Mouse (Mus musculus) neural tube, embryonic 11.5 days (tissue): ENCODE results near the gene Gan. TPM values are rescaled to one million over a fixed set of nuclear protein-coding genes. Genes with fewer than 3 reads are reported as not detected.

Source experiments
- ATAC-seq: fragments of 200-750 bp; cut with Nextera tagmentation; 2 replicates; pipeline ENCODE4 v1.8.0; 2017; ENCODE audit warnings: moderate number of reproducible peaks, mild to moderate bottlenecking, moderate TSS enrichment, moderate library complexity; ENCODE audit not compliant: insufficient read depth, low FRiP score, low TSS enrichment
- DNase-seq: peaks from one replicate; pipeline ENCODE4 v3.0.0-alpha.2; 2015; ENCODE audit warnings: low spot score
- H3K27ac ChIP-seq: fragments of 300-500 bp; sonication (generic); 2 replicates; pipeline ENCODE4 v1.5.1; 2014; ENCODE audit warnings: low read depth, mild to moderate bottlenecking, low read length
- H3K27me3 ChIP-seq: fragments of 300-500 bp; sonication (generic); 2 replicates; pipeline ENCODE4 v1.6.1; 2014; ENCODE audit warnings: mild to moderate bottlenecking, low read length, mixed read lengths; ENCODE audit not compliant: control insufficient read depth, insufficient read depth
- H3K36me3 ChIP-seq: fragments of 300-500 bp; sonication (generic); 2 replicates; pipeline ENCODE4 v1.6.1; 2014; ENCODE audit warnings: mild to moderate bottlenecking, low read length, moderate library complexity, mixed read lengths; ENCODE audit not compliant: control insufficient read depth, insufficient read depth
- H3K4me1 ChIP-seq: fragments of 300-500 bp; sonication (generic); 2 replicates; pipeline ENCODE4 v1.6.1; 2014; ENCODE audit warnings: low read length, mixed read lengths; ENCODE audit not compliant: control insufficient read depth, insufficient read depth
- H3K4me2 ChIP-seq: fragments of 300-500 bp; sonication (generic); 2 replicates; pipeline ENCODE4 v1.6.1; 2014; ENCODE audit warnings: low read depth, mild to moderate bottlenecking, moderate library complexity
- H3K4me3 ChIP-seq: fragments of 300-500 bp; sonication (generic); 2 replicates; pipeline ENCODE4 v1.5.1; 2014; ENCODE audit warnings: low read depth, low read length
- H3K9ac ChIP-seq: fragments of 300-500 bp; sonication (generic); 2 replicates; pipeline ENCODE4 v1.6.1; 2014; ENCODE audit warnings: mild to moderate bottlenecking, low read length
- H3K9me3 ChIP-seq: fragments of 300-500 bp; sonication (generic); 2 replicates; pipeline ENCODE4 v1.6.1; 2016; ENCODE audit warnings: low read length; ENCODE audit not compliant: control insufficient read depth
- WGBS: fragments of 180-500 bp; shearing (Covaris S2); extraction: QIAGEN DNeasy Blood & Tissue Kit; methylation state at CpG from one replicate; pipeline ENCODE4 v1.1.7; 2014; 5-methylcytosine and 5-hydroxymethylcytosine counted together
- polyA plus RNA-seq: library from polyadenylated mRNA; unstranded; fragments of >200 nt; fragmentation: Nextera tagmentation; extraction: Ambion mirVana; gene quantifications from 2 replicates; pipeline ENCODE4 v1.2.1, GENCODE M21; 2014

Gan gene
- 2.3 and 2.6 TPM in 2 replicates for polyA plus RNA-seq

- Histone ChIP-seq H3K4me3 (peak within 1 kb of the TSS; percentile 91), H3K27ac (peak within 1 kb of the TSS; percentile 72), H3K4me1 (peaks cover 7% of the 10 kb centered on the region), H3K27me3 (no peaks in the 10 kb centered on the region), H3K4me2 (peak within 1 kb of the TSS; percentile 89), H3K9me3 (no peaks in the 10 kb centered on the region), H3K36me3 (no peaks in the 10 kb centered on the region), H3K9ac (peak within 1 kb of the TSS; percentile 92)
- DNase-seq (peak; percentile 45), ATAC-seq (peak; percentile 61)
- under 1% methylated on average over 55 of the region's 65 CpGs for WGBS
These were observed at the start of gene Gan for GRCm38 (mm10) chr8:117158135-117158761. Gan (plus strand) TSS chr8:117158135.

DNA sequence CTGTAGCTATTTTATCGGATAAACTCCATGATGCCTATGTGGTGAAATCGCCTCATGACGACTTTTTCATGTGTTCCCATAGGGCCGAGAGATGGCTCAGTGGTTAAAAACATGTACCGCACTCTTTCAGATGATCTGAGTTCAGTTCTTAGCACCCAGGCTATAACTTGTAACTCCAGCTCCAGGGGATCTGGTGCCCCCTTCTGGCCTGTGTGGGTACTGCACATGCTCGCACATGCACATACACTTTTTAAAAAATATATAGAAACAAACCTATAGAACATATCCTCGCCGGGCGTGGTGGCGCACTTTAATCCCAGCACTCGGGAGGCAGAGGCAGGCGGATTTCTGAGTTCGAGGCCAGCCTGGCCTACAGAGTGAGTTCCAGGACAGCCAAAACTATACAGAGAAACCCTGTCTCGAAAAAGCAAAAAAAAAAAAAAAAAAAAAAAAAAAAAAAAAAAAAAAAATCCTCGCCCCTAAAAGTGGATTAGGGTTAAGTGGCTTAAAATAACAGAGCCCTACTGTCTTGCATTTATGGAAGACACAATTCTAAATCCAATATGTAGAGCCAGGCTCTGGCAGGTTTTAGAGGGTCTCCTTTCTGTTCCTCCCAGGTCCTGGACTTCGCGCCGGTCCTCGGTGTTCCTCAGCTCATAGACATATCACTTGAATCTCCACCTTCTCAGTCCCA is 48.8 kb upstream of the Gan start:
- no peaks in the 10 kb centered on the region for H3K9me3 ChIP-seq
- no peaks in the 10 kb centered on the region for H3K4me1 ChIP-seq
- no peak overlapping the region for H3K4me2 ChIP-seq
- no peak overlapping the region for H3K4me3 ChIP-seq
- WGBS = 92% methylated on average over 19 of the region's 19 CpGs
- no peak overlapping the region for H3K27ac ChIP-seq
- no peak for DNase-seq
- no peak overlapping the region for H3K9ac ChIP-seq
- H3K36me3 ChIP-seq = no peaks in the 10 kb centered on the region
- no peaks in the 10 kb centered on the region for H3K27me3 ChIP-seq
- ATAC-seq = no peak

DNA sequence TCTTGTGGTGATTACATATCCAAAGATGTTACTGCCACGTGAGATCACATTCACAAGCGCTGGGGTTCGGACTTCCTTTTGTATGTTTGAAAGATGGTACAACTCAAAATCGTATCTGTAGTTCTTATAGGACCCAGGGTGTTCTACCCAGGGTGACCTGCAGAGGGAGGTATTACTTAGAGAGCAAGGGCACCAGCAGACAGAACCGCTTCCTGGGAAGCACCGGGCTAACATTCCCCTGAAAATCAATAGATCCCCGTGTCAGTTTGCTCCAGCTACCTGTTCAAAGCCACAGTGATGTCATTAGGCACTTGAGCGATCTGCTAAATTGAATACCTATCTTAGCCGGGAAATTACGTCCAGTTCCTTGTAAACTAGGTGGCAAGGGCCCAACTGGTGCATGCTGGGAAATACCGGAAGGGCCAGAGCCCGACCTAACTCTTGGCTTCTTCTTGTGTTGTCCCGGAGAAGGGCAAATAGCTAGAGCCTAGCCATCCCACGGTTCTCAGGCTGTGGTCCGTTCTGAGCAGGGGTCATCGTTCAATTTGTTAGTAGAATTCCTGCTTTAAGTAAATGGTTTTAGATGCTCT is 48.0 kb upstream of the Gan start:
- Histone ChIP-seq H3K4me2 (no peak overlapping the region), H3K9ac (no peak overlapping the region), H3K9me3 (no peaks in the 10 kb centered on the region), H3K27me3 (no peaks in the 10 kb centered on the region), H3K27ac (no peak overlapping the region), H3K4me1 (no peaks in the 10 kb centered on the region), H3K4me3 (no peak overlapping the region), H3K36me3 (no peaks in the 10 kb centered on the region)
- WGBS = 55% methylated on average over 16 of the region's 16 CpGs
- DNase-seq (peak; percentile 35), ATAC-seq (no peak)

DNA sequence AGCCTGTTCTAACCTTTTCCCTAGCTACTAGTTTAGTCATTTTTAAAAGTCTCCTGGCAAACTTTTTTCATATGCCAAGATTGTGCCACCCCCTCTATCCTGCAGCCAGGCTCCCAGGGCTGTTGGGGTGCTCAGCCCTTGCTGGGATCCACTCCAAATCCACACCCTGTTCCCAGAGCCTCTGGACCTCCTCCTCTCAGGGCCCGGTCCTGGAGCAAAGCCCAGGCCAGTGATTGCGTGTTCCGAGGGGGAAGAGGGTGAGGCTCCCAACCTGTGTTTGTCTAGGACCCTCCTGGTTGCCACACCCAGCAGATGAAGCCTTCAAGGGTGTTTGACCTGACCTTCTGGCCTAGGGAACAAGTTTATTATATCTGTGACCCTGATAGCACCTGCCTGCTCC is 46.3 kb upstream of the Gan start:
- Histone ChIP-seq H3K9me3 (no peaks in the 10 kb centered on the region), H3K27me3 (no peaks in the 10 kb centered on the region), H3K36me3 (no peaks in the 10 kb centered on the region), H3K9ac (no peak overlapping the region), H3K4me1 (no peaks in the 10 kb centered on the region), H3K4me2 (no peak overlapping the region), H3K27ac (no peak overlapping the region), H3K4me3 (no peak overlapping the region)
- no peak for DNase-seq
- ATAC-seq = no peak
- WGBS = 95% methylated on average over 3 of the region's 3 CpGs

GRCm38 (mm10) chr8:117112261-117112660 is 45.7 kb upstream of the Gan start:
- WGBS = 75% methylated on average over 8 of the region's 8 CpGs
- H3K4me1 ChIP-seq = no peaks in the 10 kb centered on the region
- H3K4me2 ChIP-seq = no peak overlapping the region
- H3K27me3 ChIP-seq = no peaks in the 10 kb centered on the region
- no peaks in the 10 kb centered on the region for H3K36me3 ChIP-seq
- DNase-seq (no peak), ATAC-seq (no peak)
- H3K27ac ChIP-seq = no peak overlapping the region
- H3K9ac ChIP-seq = no peak overlapping the region
- no peaks in the 10 kb centered on the region for H3K9me3 ChIP-seq
- no peak overlapping the region for H3K4me3 ChIP-seq

DNA sequence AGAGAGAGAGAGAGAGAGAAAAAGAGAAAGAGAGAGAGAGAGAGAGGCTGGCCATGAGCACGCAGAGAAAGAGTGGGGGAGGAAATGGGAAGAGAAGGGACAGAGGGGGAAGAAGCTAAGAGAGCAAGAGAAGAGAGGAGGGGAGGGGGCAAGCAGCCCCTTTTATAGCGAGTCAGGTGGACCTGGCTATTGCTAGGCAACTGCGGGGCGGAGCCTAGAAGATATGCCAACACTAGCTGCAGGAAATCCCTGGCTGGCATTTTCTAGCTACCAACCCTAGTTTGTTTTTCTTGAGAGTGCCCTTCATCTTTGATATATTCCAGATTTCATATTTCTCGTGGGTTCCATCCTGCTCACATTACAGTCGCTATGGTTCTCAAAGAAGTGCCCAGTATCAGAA is 42.8 kb upstream of the Gan start:
- H3K27ac ChIP-seq = no peak overlapping the region
- no peak overlapping the region for H3K4me3 ChIP-seq
- no peaks in the 10 kb centered on the region for H3K36me3 ChIP-seq
- H3K27me3 ChIP-seq = no peaks in the 10 kb centered on the region
- DNase-seq (no peak), ATAC-seq (no peak)
- no peaks in the 10 kb centered on the region for H3K9me3 ChIP-seq
- no peak overlapping the region for H3K9ac ChIP-seq
- no peaks in the 10 kb centered on the region for H3K4me1 ChIP-seq
- 41% methylated on average over 6 of the region's 6 CpGs for WGBS
- H3K4me2 ChIP-seq = no peak overlapping the region

GRCm38 (mm10) chr8:117115676-117116446 is 42.1 kb upstream of the Gan start:
- Histone ChIP-seq H3K36me3 (no peaks in the 10 kb centered on the region), H3K9me3 (no peaks in the 10 kb centered on the region), H3K9ac (no peak overlapping the region), H3K4me3 (no peak overlapping the region), H3K4me2 (no peak overlapping the region), H3K4me1 (no peaks in the 10 kb centered on the region), H3K27ac (no peak overlapping the region), H3K27me3 (no peaks in the 10 kb centered on the region)
- WGBS = 17% methylated on average over 13 of the region's 13 CpGs
- ATAC-seq (no peak), DNase-seq (no peak)

DNA sequence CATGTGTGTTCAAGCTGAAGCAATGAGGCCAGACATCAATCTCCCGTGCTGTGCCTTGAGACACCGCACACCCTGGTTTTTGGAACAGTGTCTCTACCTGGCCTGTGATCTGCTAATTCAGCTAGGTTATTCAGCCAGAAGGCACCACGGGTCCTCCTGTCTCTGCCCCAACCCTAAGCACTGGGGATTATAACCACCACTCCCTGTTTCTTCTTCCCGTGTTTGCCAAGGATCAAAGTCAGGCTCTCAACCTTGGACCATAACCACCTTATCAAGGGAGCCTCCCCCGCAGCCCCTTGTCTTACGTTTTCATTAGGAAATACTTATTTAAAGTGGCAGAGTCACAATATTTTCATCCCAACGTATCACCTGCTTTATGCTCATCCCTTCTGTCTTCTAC is 41.4 kb upstream of the Gan start:
- Histone ChIP-seq H3K4me3 (no peak overlapping the region), H3K4me1 (no peaks in the 10 kb centered on the region), H3K36me3 (no peaks in the 10 kb centered on the region), H3K27me3 (no peaks in the 10 kb centered on the region), H3K9me3 (no peaks in the 10 kb centered on the region), H3K27ac (no peak overlapping the region), H3K4me2 (no peak overlapping the region), H3K9ac (no peak overlapping the region)
- no peak for ATAC-seq
- 83% methylated on average over 7 of the region's 7 CpGs for WGBS
- no peak for DNase-seq
